Mouse (Mus musculus): ENCODE data around the gene Pop7. TPM values are rescaled to one million over a fixed set of nuclear protein-coding genes. Genes with fewer than 3 reads are reported as not detected.

Pop7 gene
- polyA plus RNA-seq (2016; fragmentation: Nextera tagmentation; extraction: Ambion mirVana), result 58.0 and 58.1 TPM in 2 replicates

GRCm38 (mm10) chr5:137501709-137502666, at the start of gene Pop7:
Pop7 (minus strand) TSS chr5:137502518.
- 2% methylated on average over 64 of the region's 64 CpGs for WGBS
- H3K9me3 ChIP-seq, result no peaks in the 10 kb centered on the region
- ATAC-seq (ENCODE audit: low FRiP score, low read depth), result peak; percentile 93
- peaks cover 16% of the 10 kb centered on the region for H3K4me1 ChIP-seq
- peak within 1 kb of the TSS; percentile 63 for H3K9ac ChIP-seq (replicated peaks)
- peak within 1 kb of the TSS; percentile 94 for H3K27ac ChIP-seq (replicated peaks)
- H3K27me3 ChIP-seq, result no peaks in the 10 kb centered on the region
- H3K4me3 ChIP-seq, result peak within 1 kb of the TSS; percentile 64
- H3K4me2 ChIP-seq (replicated peaks), result peak within 1 kb of the TSS; percentile 76
- peaks cover 8% of the 10 kb centered on the region; the same call in 1 of the 2 replicates for H3K36me3 ChIP-seq

GRCm38 (mm10) chr5:137551119-137551518, 48.8 kb upstream of the Pop7 start:
- Histone ChIP-seq H3K9me3 (no peaks in the 10 kb centered on the region), H3K4me2 (replicated peaks) (no peak overlapping the region), H3K27ac (replicated peaks) (no peak overlapping the region), H3K27me3 (peaks cover 7% of the 10 kb centered on the region; the same call in 1 of the 2 replicates), H3K4me1 (peaks cover 12% of the 10 kb centered on the region; the same call in 1 of the 2 replicates), H3K36me3 (no peaks in the 10 kb centered on the region), H3K4me3 (no peak overlapping the region), H3K9ac (replicated peaks) (no peak overlapping the region)
- no peak for ATAC-seq (ENCODE audit: low FRiP score, low read depth)
- WGBS, result 71% methylated on average over 5 of the region's 5 CpGs

- 93% methylated on average over 2 of the region's 2 CpGs for WGBS
- H3K9me3 ChIP-seq, result no peaks in the 10 kb centered on the region
- no peak for ATAC-seq (ENCODE audit: low FRiP score, low read depth)
Measured at GRCm38 (mm10) chr5:137549840-137550239, 47.5 kb upstream of the Pop7 start.

GRCm38 (mm10) chr5:137545596-137545995, 43.3 kb upstream of the Pop7 start:
- Histone ChIP-seq H3K9ac (replicated peaks) (no peak overlapping the region), H3K27me3 (no peaks in the 10 kb centered on the region), H3K4me2 (replicated peaks) (no peak overlapping the region), H3K9me3 (no peaks in the 10 kb centered on the region), H3K36me3 (no peaks in the 10 kb centered on the region), H3K27ac (replicated peaks) (no peak overlapping the region), H3K4me1 (no peaks in the 10 kb centered on the region), H3K4me3 (no peak overlapping the region)
- no peak for ATAC-seq (ENCODE audit: low FRiP score, low read depth)
- WGBS, result 81% methylated on average over 4 of the region's 4 CpGs

More at GRCm38 (mm10) chr5:137549840-137550239, 47.5 kb upstream of the Pop7 start:
- peaks cover 12% of the 10 kb centered on the region; the same call in 1 of the 2 replicates for H3K4me1 ChIP-seq
- H3K36me3 ChIP-seq, result no peaks in the 10 kb centered on the region
- no peak overlapping the region for H3K9ac ChIP-seq (replicated peaks)
- H3K27me3 ChIP-seq, result peaks cover 5% of the 10 kb centered on the region; the same call in 1 of the 2 replicates
- H3K4me3 ChIP-seq, result no peak overlapping the region
- H3K4me2 ChIP-seq (replicated peaks), result no peak overlapping the region
- no peak overlapping the region for H3K27ac ChIP-seq (replicated peaks)

GRCm38 (mm10) chr5:137544926-137545325, 42.6 kb upstream of the Pop7 start:
- Histone ChIP-seq H3K4me3 (no peak overlapping the region), H3K27ac (replicated peaks) (no peak overlapping the region), H3K4me1 (no peaks in the 10 kb centered on the region), H3K4me2 (replicated peaks) (no peak overlapping the region), H3K9ac (replicated peaks) (no peak overlapping the region), H3K9me3 (no peaks in the 10 kb centered on the region), H3K27me3 (no peaks in the 10 kb centered on the region), H3K36me3 (no peaks in the 10 kb centered on the region)
- no peak for ATAC-seq (ENCODE audit: low FRiP score, low read depth)
- WGBS, result 77% methylated on average over 6 of the region's 6 CpGs

- WGBS, result 79% methylated on average over 5 of the region's 5 CpGs
- Histone ChIP-seq H3K4me3 (no peak overlapping the region), H3K4me2 (replicated peaks) (no peak overlapping the region), H3K36me3 (no peaks in the 10 kb centered on the region), H3K4me1 (no peaks in the 10 kb centered on the region), H3K27me3 (no peaks in the 10 kb centered on the region), H3K27ac (replicated peaks) (no peak overlapping the region), H3K9ac (replicated peaks) (no peak overlapping the region), H3K9me3 (no peaks in the 10 kb centered on the region)
- ATAC-seq (ENCODE audit: low FRiP score, low read depth), result no peak
Measured at GRCm38 (mm10) chr5:137541768-137542540, 39.6 kb upstream of the Pop7 start.

GRCm38 (mm10) chr5:137540991-137541390, 38.7 kb upstream of the Pop7 start:
- no peaks in the 10 kb centered on the region for H3K4me1 ChIP-seq
- no peaks in the 10 kb centered on the region for H3K36me3 ChIP-seq
- H3K27ac ChIP-seq (replicated peaks), result no peak overlapping the region
- WGBS, result 71% methylated on average over 6 of the region's 6 CpGs
- no peaks in the 10 kb centered on the region for H3K27me3 ChIP-seq
- H3K9ac ChIP-seq (replicated peaks), result no peak overlapping the region
- no peaks in the 10 kb centered on the region for H3K9me3 ChIP-seq
- H3K4me2 ChIP-seq (replicated peaks), result no peak overlapping the region
- ATAC-seq (ENCODE audit: low FRiP score, low read depth), result no peak
- no peak overlapping the region for H3K4me3 ChIP-seq

GRCm38 (mm10) chr5:137539291-137539801, 37.0 kb upstream of the Pop7 start:
- Histone ChIP-seq H3K27me3 (no peaks in the 10 kb centered on the region), H3K36me3 (no peaks in the 10 kb centered on the region), H3K4me3 (no peak overlapping the region), H3K9ac (replicated peaks) (no peak overlapping the region), H3K4me1 (no peaks in the 10 kb centered on the region), H3K4me2 (replicated peaks) (no peak overlapping the region), H3K27ac (replicated peaks) (no peak overlapping the region), H3K9me3 (no peaks in the 10 kb centered on the region)
- ATAC-seq (ENCODE audit: low FRiP score, low read depth), result no peak
- whole genome bisulfite sequencing, result 78% methylated on average over 7 of the region's 7 CpGs

GRCm38 (mm10) chr5:137537461-137537860, 35.1 kb upstream of the Pop7 start:
- H3K9me3 ChIP-seq, result no peaks in the 10 kb centered on the region
- H3K9ac ChIP-seq (replicated peaks), result no peak overlapping the region
- no peak overlapping the region for H3K27ac ChIP-seq (replicated peaks)
- no peaks in the 10 kb centered on the region for H3K27me3 ChIP-seq
- WGBS, result 63% methylated on average over 4 of the region's 4 CpGs
- no peaks in the 10 kb centered on the region for H3K36me3 ChIP-seq
- peaks cover 5% of the 10 kb centered on the region; the same call in 1 of the 2 replicates for H3K4me1 ChIP-seq
- no peak overlapping the region for H3K4me3 ChIP-seq
- no peak for ATAC-seq (ENCODE audit: low FRiP score, low read depth)
- H3K4me2 ChIP-seq (replicated peaks), result no peak overlapping the region

GRCm38 (mm10) chr5:137535318-137535717, 33.0 kb upstream of the Pop7 start:
- Histone ChIP-seq H3K9me3 (no peaks in the 10 kb centered on the region), H3K27me3 (no peaks in the 10 kb centered on the region), H3K4me3 (no peak overlapping the region), H3K4me1 (peaks cover 10% of the 10 kb centered on the region), H3K27ac (replicated peaks) (no peak overlapping the region), H3K9ac (replicated peaks) (no peak overlapping the region), H3K4me2 (replicated peaks) (no peak overlapping the region), H3K36me3 (0 out of 2 replicates have a peak, but pooled peaks cover under 1% of the 10 kb centered on the region)
- WGBS, result 84% methylated on average over 9 of the region's 9 CpGs
- ATAC-seq (ENCODE audit: low FRiP score, low read depth), result no peak

GRCm38 (mm10) chr5:137534762-137535161, 32.4 kb upstream of the Pop7 start:
- no peaks in the 10 kb centered on the region for H3K9me3 ChIP-seq
- no peak for ATAC-seq (ENCODE audit: low FRiP score, low read depth)

More at GRCm38 (mm10) chr5:137534762-137535161, 32.4 kb upstream of the Pop7 start:
- H3K27me3 ChIP-seq, result no peaks in the 10 kb centered on the region
- 96% methylated on average over 3 of the region's 3 CpGs for WGBS
- H3K27ac ChIP-seq (replicated peaks), result no peak overlapping the region
- peaks cover 15% of the 10 kb centered on the region for H3K4me1 ChIP-seq
- H3K4me3 ChIP-seq, result no peak overlapping the region
- no peak overlapping the region for H3K9ac ChIP-seq (replicated peaks)
- peaks cover 6% of the 10 kb centered on the region; the same call in 1 of the 2 replicates for H3K36me3 ChIP-seq
- no peak overlapping the region for H3K4me2 ChIP-seq (replicated peaks)
